Mouse (Mus musculus) spleen, adult 12 weeks (tissue): ENCODE results near the gene Baz1a.
"Not testable (repeated sequence)": the region's sequence is repeated elsewhere in the genome, so short reads cannot be mapped to it uniquely, and the experiment has no call there.

ENCODE experiments used
- DNase-seq: peaks from one replicate; pipeline ENCODE4 v3.0.0; 2022; ENCODE audit warnings: low spot score

The Baz1a gene

DNA sequence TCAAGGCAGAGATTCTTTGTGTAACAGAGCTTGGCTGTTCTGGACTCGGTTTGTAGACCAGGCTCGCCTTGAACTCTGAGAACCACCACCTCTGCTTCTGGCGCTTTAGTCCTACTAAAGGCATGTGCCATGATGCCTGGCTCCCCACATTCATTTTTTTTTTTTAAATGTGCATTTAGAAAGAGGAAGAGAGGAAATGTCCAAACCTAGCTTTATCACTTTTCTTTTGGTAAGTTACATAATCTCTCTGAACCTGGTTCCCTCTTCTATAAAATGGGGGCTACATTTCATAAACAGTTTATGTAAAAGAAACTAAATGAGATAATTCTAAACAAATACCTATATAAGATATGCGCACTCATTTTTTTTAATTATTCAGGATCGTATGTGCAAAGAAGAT lies 33.2 kb downstream of the Baz1a start:
- no peak for DNase-seq

DNA sequence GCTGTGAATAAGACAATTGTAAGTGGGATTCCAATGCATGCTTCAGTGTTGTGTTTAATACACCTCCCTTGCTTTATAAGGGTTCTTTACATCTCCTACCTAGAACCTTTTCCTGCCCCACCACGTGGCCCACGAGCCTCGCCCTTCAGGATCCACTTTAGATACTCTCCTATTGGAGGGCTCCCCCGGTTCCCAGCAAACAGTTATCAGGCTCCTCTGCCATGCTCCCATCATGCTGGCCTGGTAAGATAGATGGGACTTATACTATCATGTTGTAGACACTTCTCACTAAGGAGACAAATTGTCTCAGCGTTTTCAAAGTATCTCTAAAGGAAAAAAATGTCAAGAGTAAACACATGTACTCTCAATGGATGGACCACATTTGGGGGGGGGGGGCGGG lies 33.6 kb downstream of the Baz1a start:
- DNase-seq: no peak

DNA sequence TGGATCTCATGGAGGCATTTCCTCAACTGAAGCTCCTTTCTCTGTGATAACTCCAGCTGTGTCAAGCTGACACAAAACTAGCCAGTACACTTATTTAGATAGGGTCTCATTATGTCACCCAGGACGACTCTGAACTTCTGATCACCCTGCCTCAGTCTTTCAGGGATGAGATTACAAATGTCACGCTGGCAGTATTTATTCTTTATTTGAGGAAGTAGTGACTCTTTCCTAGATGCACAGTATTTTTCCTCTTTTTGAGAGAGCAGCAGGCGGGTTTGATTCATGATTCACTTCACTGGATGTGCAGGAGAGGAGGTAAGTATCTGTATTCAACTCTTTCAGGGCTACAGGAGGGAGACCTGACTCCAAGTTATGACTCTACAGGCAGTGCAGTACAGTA lies 45.1 kb downstream of the Baz1a start:
- no peak for DNase-seq

DNA sequence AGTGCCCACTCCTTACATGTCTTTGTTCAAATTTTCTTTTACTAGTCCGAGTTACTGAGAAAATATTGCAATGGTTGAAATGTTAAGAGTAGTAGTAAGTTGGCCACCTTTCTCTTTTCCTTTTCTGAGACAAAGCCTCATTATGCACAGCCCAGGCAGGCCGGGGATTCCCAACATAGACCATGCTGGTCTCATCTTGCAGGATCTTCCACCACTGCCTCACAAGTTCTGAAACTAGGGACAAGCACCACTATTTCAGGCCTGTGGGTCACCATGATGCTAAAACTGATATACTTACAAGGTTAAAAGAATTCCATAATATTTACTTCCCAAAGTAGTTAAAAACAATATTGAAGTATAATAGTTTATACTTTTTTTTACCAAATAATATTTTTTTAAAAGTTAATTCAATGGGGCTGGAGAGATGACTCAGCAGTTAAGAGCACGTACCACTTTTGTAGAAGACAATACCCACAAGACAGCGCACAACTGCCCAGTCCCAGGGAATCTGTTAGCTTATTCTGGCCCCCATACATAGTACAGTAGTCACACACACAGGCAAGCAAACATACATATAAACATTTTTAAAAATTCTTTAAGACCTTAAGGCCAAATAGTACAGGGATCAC lies 48.5 kb downstream of the Baz1a start:
- DNase-seq: no peak

DNA sequence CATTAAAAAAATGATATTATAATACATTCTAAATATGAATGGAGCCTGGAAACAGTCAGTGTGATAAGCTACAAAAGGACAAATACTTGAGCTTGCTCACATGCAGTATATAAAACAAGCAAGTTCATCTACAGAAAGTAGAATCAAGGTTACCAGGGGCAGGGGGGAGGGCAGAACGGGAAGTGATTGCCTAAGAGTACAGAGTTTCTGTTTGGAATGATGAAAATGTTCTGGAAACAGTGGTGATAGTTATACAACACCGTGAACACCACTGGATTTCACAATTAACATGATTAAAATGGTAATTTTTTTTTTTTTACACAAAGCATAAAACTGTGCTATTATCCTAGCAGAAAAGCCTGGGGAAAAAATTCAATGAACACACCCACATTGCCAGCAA lies 54.6 kb downstream of the Baz1a start:
- no peak for DNase-seq

DNA sequence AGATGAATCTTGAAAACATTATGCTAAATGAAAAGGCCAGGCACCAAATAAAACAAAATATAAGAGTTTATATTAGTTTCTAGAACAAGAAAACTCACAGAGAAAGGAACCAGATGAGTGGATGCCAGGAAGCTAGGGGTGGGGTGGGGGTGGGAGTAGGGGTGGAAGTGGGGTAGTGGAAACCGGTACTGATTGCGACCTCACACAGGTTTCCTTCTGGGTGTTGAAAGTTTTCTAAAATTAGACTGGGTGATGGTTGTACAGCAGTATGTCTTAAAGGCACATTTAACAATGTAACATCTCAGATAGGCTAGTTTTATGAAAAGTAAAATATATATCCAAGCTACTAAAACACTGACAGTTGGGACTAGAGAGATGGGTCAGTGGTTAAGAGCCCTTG lies 57.2 kb downstream of the Baz1a start:
- DNase-seq: no peak

DNA sequence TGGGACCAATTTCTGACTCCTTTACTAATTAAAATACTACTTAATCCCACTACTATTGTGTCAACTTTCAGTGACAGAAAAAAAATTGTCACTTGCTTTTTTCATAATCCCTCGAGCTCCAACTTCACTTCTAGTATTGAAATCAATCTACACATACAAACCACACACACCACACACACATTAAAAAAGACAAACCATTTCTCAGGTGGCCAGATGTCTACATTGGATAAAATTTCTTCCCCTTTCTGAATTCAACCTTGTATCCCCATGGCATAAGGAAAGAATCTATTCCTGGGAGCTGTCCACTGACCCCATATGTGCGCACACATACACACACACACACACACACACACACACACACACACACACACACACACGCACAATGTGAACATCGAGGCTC lies 57.7 kb downstream of the Baz1a start:
- DNase-seq: no peak

DNA sequence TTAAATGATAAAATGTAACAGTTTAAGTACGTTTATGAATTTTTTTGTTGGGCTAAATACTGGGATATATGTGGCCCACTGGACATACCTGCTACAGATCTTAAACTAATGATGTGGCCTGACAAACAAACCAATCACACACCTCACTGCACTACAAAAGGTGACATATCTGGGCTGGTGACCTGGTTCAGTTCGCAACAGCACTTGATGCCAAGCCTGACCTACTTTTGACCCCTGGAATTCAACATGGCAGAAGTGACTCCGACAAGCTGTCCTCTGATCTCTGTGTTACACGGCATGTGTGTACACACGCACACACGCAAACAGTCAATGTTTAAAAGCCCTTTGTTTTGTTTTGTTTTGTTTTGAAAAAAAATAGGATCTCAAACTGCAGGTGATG lies 68.0 kb downstream of the Baz1a start:
- DNase-seq: no peak

DNA sequence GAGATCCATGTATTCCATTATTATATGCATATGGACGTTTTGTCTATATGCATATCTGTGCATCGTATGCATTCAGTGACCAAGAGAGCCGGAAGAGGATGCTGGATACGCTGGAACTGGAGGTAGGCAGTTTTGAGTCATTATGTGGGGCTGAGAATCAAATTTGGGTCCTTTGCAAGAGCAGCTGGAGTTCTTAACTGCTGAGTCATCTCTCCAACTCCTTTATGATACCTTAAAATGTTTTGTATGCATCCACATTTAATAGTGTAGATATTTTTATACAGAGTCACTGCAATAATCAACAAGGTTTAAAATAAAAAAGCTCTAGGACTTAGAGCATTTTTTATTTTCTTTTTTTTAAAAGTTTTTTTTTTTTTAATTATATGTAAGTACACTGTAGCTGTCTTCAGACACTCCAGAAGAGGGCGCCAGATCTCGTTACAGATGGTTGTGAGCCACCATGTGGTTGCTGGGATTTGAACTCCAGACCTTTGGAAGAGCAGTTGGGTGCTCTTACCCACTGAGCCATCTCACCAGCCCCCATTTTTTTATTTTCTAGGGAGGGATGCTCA lies 71.5 kb downstream of the Baz1a start:
- not testable (repeated sequence) for DNase-seq

DNA sequence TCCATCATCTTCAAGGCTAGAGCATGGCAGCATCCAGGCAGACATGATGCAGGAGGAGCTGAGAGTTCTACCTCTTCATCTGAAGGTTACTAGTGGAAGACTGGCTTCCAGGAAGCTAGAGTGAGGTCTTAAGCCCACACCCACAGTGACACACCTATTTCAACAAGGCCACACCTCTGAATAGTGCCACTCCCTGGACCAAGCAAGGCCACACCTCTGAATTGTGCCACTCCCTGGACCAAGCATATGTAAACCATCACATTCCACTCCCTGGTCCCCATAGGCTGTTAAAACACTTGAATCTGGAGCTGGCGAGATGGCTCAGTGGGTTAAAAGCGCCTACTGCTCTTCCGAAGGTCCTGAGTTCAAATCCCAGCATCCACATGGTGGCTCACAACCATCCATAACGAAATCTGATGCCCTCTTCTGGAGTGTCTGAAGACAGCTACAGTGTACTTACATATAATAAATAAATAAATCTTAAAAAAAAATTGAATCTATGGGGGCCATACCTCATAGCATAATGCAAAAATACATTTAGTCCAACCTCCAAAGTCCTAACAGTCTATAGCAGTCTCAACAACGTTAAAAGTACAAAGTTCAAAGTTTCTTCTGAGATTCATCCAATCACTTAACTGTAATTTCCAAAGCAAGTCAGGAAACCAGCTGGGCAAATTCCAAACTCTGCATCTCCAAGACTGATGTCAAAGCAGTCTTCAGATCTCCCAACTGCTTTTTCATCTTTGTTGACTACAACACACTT lies 76.4 kb downstream of the Baz1a start:
- not testable (repeated sequence) for DNase-seq

DNA sequence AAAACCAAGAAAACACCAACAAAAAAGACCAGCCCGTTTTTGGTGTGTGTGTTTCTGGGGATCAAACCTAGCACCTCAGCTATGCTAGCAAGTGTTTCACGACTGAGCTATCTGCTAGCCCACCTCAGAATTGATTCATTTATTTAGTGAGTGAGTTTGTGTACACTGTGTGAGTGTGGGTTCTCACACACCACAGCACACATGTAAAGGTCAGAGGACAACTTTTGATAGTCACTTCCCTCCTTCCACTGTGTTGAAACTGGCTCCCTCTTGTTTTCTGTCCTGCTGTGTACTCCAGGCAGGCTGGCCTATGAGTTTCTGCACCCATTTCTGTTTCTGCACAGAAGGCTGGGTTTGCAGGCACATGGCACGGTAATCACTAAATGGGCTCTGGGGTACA lies 103.8 kb downstream of the Baz1a start:
- DNase-seq: no peak

DNA sequence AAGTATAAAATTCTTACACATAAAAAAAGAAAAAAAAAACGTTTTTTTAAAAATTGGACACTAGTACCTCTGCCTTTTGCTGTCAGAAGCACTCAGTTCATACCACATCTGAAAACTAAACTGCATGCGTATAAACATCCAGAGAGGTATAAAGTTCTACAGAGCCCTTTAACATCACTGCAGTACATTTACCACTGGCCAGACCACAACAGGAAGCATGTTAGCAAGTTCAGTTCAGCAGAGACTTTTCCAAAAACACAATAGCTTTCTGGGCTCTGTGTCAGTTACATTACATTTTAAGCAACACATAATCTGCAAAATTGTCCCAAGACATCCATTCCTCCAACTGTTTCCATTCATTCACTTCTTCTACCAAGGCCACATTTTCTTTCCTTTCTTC lies 121.6 kb downstream of the Baz1a start:
- not testable (repeated sequence) for DNase-seq

DNA sequence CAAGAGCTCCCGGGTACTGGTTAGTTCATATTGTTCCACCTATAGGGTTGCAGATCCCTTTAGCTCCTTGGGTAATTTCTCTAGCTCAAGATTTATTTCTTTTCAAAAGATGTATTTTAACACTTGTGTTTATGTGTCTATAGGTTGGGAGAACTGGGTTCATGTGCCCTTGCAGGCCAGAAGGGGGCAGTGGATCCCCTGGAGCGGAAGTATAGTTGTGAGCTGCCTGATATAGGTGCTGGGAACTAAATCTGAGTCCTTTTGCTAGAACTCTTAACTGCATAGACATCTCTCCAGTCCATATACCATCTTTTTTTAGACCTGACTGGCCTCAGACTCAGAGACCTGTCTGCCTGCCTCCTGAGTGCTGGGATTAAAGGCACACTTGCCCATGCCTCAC lies 123.7 kb downstream of the Baz1a start:
- DNase-seq: no peak

DNA sequence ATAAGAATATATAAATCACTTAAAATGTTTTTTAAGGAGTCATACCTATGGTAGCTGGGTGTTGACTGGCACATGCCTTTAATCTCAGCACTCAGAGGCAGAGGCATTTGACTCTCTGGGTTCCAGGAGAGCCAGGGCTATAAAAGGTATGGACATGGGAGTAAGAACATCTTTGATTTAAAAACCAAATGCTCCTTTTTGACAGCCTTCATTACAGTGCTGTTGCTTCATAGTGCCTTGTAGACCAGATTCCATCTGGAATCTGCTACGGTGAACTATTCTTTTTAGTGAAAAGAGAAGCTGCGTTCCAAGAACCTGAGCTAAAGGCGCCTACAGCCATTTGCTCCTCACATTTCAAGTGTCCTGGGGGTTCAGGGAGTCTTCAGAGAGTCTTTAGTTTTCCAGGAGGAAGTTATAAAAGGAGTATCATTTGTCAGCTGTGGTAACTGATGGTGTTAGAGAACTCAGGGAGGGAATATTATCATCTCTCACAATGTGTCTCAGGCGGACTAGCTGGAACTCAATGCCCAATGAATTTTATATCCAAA lies 126.5 kb downstream of the Baz1a start:
- no peak for DNase-seq

DNA sequence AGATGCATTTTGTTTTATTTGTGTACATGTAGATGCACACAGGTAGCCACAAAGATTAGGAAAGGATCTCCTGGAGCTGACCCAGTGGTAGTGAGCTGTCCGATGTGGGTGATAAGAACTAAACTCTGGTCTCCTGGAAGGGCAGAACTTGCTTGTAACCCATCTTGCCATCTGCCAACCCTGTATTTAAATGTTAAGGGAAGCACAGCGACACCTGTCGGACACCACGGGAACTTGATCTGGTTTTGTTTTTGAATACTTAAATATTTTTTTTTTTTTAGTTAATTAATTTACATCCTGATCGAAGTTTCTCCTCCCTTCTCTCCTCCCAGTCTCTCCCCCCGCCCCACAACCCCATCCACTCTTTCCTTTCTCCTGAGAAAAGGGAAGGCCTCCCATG lies 134.5 kb downstream of the Baz1a start:
- peak; percentile 53 for DNase-seq

DNA sequence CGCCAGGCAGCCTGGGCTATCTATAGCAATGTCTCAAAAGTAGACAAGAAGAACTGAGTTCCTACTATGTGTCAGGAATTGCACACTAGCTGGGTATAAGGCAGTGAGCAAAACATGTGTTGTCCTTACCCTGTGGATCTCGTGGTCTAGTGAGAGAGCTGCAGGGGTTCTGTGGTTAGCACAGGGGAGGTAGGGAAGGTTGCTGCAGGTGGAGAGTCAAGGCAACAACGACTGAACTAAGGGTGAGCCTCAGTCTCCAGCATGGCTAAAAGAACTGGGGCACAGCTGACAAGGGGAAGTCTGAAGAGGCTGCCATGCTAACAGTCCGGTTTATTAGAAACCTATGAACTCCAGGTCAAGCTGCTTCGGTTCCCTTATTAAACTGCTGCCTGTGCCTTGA lies 134.9 kb downstream of the Baz1a start:
- DNase-seq: no peak

DNA sequence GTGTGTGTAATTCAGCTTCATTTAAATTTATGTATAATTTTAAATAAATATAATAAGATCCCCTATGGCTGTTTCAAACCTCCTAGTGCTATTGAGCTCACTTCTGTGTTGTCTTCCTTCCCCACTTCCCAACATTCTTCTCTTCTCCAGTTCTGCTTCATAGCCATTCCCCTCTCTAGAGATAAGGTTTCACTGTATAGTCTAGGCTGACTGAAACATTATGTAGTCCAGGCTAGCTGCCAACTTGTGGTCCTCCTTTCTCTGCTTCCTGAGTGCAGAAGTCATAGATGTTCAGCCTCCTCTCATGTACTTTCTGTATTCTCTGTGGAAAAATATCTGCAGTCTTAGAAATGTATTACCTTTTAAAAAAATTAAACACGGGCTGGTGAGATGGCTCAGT lies 136.3 kb downstream of the Baz1a start:
- DNase-seq: no peak

DNA sequence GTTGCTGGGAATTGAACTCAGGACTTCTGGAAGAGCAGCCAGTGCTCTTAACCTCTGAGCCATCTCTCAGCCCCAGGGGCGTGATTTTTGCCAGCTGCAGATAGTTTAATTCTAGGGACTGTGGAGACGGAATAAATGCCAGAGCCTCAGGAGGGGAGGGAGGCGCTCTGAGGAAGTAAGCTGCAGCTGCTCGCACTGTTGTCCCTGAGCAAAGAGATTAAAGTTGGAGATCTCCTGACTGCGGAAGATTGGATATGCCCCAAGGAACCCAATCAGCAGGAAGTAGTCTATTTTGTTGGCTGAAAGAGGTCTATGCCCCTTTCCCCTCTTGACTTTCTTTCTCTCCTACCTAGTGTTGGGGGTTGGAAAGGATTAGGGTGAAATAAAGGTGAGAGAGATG lies 137.3 kb downstream of the Baz1a start:
- no peak for DNase-seq

DNA sequence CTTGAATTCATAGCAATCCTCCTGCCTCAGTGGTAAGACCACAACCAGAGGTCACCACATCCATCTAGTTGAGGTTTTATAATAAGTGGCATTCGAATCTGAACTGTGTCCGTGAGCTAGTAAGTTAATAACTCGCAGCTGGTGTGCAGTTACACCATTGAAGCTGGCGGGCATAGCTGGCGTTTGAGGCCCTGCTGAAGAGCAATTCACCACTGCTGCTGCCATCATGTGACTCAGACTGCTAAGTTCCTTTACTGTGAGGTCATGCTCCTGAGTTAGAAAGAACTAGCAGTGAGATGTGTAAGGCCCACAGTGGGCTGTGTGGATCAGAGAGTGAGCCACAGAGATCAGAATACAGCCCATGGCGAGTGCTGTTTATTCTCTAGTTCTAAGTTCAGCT lies 139.4 kb downstream of the Baz1a start:
- DNase-seq: no peak

DNA sequence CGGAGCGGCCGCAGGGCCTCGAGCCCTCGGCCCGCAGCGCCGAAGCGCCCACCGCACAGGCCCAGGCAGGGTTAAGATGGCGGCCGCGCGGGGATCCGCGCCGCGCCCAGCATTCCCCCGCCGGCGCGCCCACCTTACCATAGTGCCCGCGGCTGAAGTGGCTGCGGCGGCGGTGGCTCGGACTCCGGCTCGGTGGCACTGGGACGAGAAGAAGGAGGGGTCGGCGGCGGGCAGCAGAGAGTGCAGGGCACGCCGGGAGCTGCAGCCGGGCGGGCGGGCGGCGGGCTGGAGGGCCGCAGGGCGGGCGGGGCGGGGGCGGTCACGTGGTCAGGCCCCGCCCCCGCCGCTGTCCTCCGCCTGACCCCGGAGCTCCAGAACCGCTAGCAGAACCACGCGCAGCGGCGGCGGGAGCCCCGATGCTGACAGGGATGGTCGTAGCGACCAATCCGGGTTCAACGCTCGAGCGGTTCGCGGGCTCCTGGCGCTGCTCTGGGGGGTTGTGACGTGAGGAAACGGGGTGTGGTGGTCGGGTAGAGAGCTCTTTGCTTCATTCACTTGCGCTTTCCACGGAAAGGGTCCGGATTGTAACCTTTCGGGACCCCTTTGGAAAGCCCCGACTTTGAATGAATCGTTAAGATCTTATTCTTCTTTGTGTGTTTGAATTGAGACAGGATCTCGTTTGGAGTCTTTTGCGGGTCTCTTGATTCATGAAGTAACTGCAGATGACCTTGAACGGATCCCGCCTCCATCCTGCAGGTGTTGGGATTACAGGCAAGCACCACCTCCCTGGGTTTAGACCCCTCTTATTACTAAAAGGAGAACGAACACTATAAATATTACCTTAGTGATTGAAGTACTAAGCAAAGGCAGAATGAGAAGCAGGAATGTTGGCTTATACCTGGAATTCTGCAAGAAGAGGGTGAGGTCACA lies 151.3 kb downstream of the Baz1a start, which contains the start of gene Cfl2:
TSS of gene Cfl2 (minus strand) at position 272 of the 930 bp plus-strand sequence.
- peak; percentile 67 for DNase-seq

DNA sequence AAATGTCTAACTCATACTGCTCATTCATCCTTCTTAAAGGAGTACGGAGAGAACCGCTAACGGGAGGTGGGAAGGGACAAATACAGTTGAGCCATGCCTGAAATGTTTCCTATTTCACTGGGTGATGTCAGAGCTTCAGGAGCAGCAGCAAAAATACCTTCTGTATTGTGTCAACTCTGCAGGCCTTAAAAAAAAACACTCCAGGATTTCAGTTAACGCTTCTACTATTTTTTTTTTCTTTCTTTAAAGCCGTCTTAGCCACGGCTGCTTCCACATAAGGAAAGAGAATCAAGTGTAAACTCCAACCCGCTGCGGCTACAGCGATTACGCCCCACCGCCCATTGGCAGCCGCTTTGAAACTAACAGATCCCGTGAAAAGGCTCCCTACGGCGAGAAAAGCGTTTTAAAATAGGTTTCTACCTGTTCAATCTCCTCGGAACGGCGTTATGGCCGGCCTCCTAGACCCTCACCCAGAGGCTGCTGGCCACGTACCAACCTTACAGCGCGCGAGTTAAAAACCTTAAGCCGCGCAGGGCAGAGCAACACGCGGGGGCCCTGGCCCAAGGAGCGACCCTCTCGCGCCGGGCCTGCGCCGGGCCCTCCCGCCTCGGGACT lies 152.1 kb downstream of the Baz1a start:
- peak; percentile 37 for DNase-seq

DNA sequence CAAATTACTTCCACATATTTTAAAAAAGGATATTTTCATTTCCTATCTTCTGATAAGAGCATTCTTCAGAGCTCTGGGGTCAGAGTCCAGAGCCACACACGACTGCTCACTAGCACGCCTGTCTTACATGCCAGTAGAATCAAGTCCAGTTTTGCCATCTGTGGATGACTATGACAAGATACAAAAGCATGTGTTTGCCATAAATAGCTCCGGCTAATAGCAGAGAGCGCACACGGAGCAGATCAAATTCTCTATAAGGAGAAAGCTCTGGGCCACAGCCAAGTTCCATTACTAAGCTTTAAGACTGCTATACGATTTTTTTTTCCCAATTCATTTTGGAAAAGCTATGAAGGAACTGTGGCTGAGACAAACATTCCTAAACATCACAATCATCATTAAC lies 154.6 kb downstream of the Baz1a start:
- DNase-seq: no peak
